Mouse (Mus musculus): ENCODE data around the gene Fbrsl1.

Gene Fbrsl1

GRCm38 (mm10) chr5:110448436-110449134 is at the start of gene Fbrsl1:
Fbrsl1 (minus strand) TSS chr5:110448503.
- in situ Hi-C loops (cut with MboI; ENCODE audit: low sequenced_read_pairs) = no loop called here

GRCm38 (mm10) chr5:110498071-110498470 is 49.8 kb upstream of the Fbrsl1 start:
- in situ Hi-C loops (cut with MboI; ENCODE audit: low sequenced_read_pairs) = no loop called here

- in situ Hi-C loops (cut with MboI; ENCODE audit: low sequenced_read_pairs) = no loop called here
These were observed 49.3 kb upstream of the Fbrsl1 start for GRCm38 (mm10) chr5:110497556-110497955.

GRCm38 (mm10) chr5:110495051-110495450 is 46.7 kb upstream of the Fbrsl1 start:
- in situ Hi-C loops (cut with MboI; ENCODE audit: low sequenced_read_pairs) = no loop called here

GRCm38 (mm10) chr5:110494396-110494795 is 46.1 kb upstream of the Fbrsl1 start:
- in situ Hi-C loops (cut with MboI; ENCODE audit: low sequenced_read_pairs) = no loop called here

- in situ Hi-C loops (cut with MboI; ENCODE audit: low sequenced_read_pairs) = no loop called here
These were observed 45.5 kb upstream of the Fbrsl1 start for GRCm38 (mm10) chr5:110493785-110494184.

- in situ Hi-C loops (cut with MboI; ENCODE audit: low sequenced_read_pairs) = no loop called here
These were observed 41.3 kb upstream of the Fbrsl1 start for GRCm38 (mm10) chr5:110489639-110490038.

GRCm38 (mm10) chr5:110487943-110488342 is 39.6 kb upstream of the Fbrsl1 start:
- in situ Hi-C loops (cut with MboI; ENCODE audit: low sequenced_read_pairs) = no loop called here

GRCm38 (mm10) chr5:110486674-110487334 is 38.5 kb upstream of the Fbrsl1 start:
- in situ Hi-C loops (cut with MboI; ENCODE audit: low sequenced_read_pairs) = no loop called here

GRCm38 (mm10) chr5:110484711-110485110 is 36.4 kb upstream of the Fbrsl1 start:
- in situ Hi-C loops (cut with MboI; ENCODE audit: low sequenced_read_pairs) = no loop called here

GRCm38 (mm10) chr5:110479228-110479627 is 30.9 kb upstream of the Fbrsl1 start:
- in situ Hi-C loops (cut with MboI; ENCODE audit: low sequenced_read_pairs) = no loop called here

- in situ Hi-C loops (cut with MboI; ENCODE audit: low sequenced_read_pairs) = no loop called here
These were observed 25.9 kb upstream of the Fbrsl1 start for GRCm38 (mm10) chr5:110474156-110474555.

GRCm38 (mm10) chr5:110472834-110473233 is 24.5 kb upstream of the Fbrsl1 start:
- in situ Hi-C loops (cut with MboI; ENCODE audit: low sequenced_read_pairs) = no loop called here

GRCm38 (mm10) chr5:110471981-110472476 is 23.7 kb upstream of the Fbrsl1 start:
- in situ Hi-C loops (cut with MboI; ENCODE audit: low sequenced_read_pairs) = no loop called here

- in situ Hi-C loops (cut with MboI; ENCODE audit: low sequenced_read_pairs) = no loop called here
These were observed 23.0 kb upstream of the Fbrsl1 start for GRCm38 (mm10) chr5:110471285-110471684.

GRCm38 (mm10) chr5:110469227-110469925 is 21.1 kb upstream of the Fbrsl1 start:
- in situ Hi-C loops (cut with MboI; ENCODE audit: low sequenced_read_pairs) = no loop called here

GRCm38 (mm10) chr5:110468296-110468695 is 20.0 kb upstream of the Fbrsl1 start:
- in situ Hi-C loops (cut with MboI; ENCODE audit: low sequenced_read_pairs) = no loop called here

- in situ Hi-C loops (cut with MboI; ENCODE audit: low sequenced_read_pairs) = no loop called here
These were observed 19.4 kb upstream of the Fbrsl1 start for GRCm38 (mm10) chr5:110467725-110468124.

- in situ Hi-C loops (cut with MboI; ENCODE audit: low sequenced_read_pairs) = no loop called here
These were observed 18.5 kb upstream of the Fbrsl1 start for GRCm38 (mm10) chr5:110466531-110467424.

GRCm38 (mm10) chr5:110462646-110463045 is 14.3 kb upstream of the Fbrsl1 start:
- in situ Hi-C loops (cut with MboI; ENCODE audit: low sequenced_read_pairs) = no loop called here

GRCm38 (mm10) chr5:110458936-110459335 is 10.6 kb upstream of the Fbrsl1 start:
- in situ Hi-C loops (cut with MboI; ENCODE audit: low sequenced_read_pairs) = no loop called here

Data from CH12F3 (cell line).